In genomic region chr4:128899332-128899731, GRCm38 (mm10) we compare ENCODE assay signal across 7 mouse cellular contexts. TPM values are rescaled to one million over a fixed set of nuclear protein-coding genes. Genes with fewer than 3 reads are reported as not detected.
DNase-seq lines count a peak whose midpoint lies in the region; ATAC-seq and TF ChIP-seq lines count a peak whose summit lies in the region.

No protein-coding gene starts in this region.

- no peak overlapping the region for H3K9ac ChIP-seq in embryonic facial prominence, embryonic 15.5 days
- peak overlapping the region; percentile 63 for H3K9ac ChIP-seq in heart, embryonic 16.5 days (ENCODE audit: low read length)
- peak overlapping the region; percentile 35 for H3K9ac ChIP-seq in kidney, postnatal 0 days (ENCODE audit: low read depth, low read length)
- peak overlapping the region; percentile 41 for H3K9ac ChIP-seq in limb, embryonic 14.5 days (ENCODE audit: low read depth, low read length, severe bottlenecking)
- peak overlapping the region; percentile 60 for H3K9ac ChIP-seq in neural tube, embryonic 11.5 days (ENCODE audit: low read length)

- H3K4me2 ChIP-seq in embryonic facial prominence, embryonic 15.5 days (replicated peaks) = peak overlapping the region; percentile 19; the same call in 1 of the 2 replicates
- no peak overlapping the region for H3K4me2 ChIP-seq in heart, embryonic 16.5 days (ENCODE audit: low read depth, low read length)
- H3K4me2 ChIP-seq in kidney, postnatal 0 days (ENCODE audit: low read length) = no peak overlapping the region
- H3K4me2 ChIP-seq in limb, embryonic 14.5 days (replicated peaks; ENCODE audit: low read depth, low read length, severe bottlenecking) = no peak overlapping the region; the same call in 1 of the 2 replicates
- H3K4me2 ChIP-seq in neural tube, embryonic 11.5 days (ENCODE audit: low read depth) = peak overlapping the region; percentile 10; the same call in 1 of the 2 replicates

- H3K4me3 ChIP-seq in cerebellum, adult 2 months (replicated peaks; ENCODE audit: insufficient read depth, low read depth, low read length) = no peak overlapping the region
- H3K4me3 ChIP-seq in embryonic facial prominence, embryonic 15.5 days (replicated peaks) = no peak overlapping the region
- H3K4me3 ChIP-seq in heart, embryonic 16.5 days (ENCODE audit: low read length) = no peak overlapping the region
- no peak overlapping the region for H3K4me3 ChIP-seq in kidney, postnatal 0 days (replicated peaks; ENCODE audit: low read depth, low read length)
- no peak overlapping the region for H3K4me3 ChIP-seq in limb, embryonic 14.5 days (replicated peaks; ENCODE audit: low read length)
- no peak overlapping the region for H3K4me3 ChIP-seq in neural tube, embryonic 11.5 days (ENCODE audit: low read depth, low read length)

- peak; percentile 85 for DNase-seq in cerebellum, adult 2 months
- DNase-seq in kidney, postnatal 0 days (ENCODE audit: low spot score) = peak; percentile 90
- DNase-seq in limb, embryonic 14.5 days (ENCODE audit: low spot score) = peak; percentile 90
- peak; percentile 86 for DNase-seq in neural tube, embryonic 11.5 days (ENCODE audit: low spot score)

- TF ChIP-seq CTCF in cerebellum, adult 2 months (IDR thresholded peaks at IDR 0.05; ENCODE audit: borderline replicate concordance, insufficient read depth, low read depth, low read length) = no peak
- TF ChIP-seq CTCF in kidney, postnatal 0 days (IDR thresholded peaks at IDR 0.05; ENCODE audit: low read depth) = no peak; the same call in 1 of the 2 replicates

- peak; percentile 75 for ATAC-seq in embryonic facial prominence, embryonic 15.5 days (ENCODE audit: insufficient number of reproducible peaks, low FRiP score, low TSS enrichment, low read depth)
- peak; percentile 74 for ATAC-seq in heart, embryonic 16.5 days (replicated peaks; ENCODE audit: extremely low read depth, insufficient read depth, low FRiP score)
- no peak; the same call in 1 of the 2 replicates for ATAC-seq in kidney, postnatal 0 days (replicated peaks; ENCODE audit: low FRiP score, low read depth)
- peak; percentile 78 for ATAC-seq in limb, embryonic 14.5 days (ENCODE audit: low FRiP score, low read depth)
- peak; percentile 79 for ATAC-seq in neural tube, embryonic 11.5 days (ENCODE audit: insufficient read depth, low FRiP score, low TSS enrichment)
- ATAC-seq in inflammation-experienced regulatory T-cells, adult 6 months = no peak

- H3K27me3 ChIP-seq in cerebellum, adult 2 months (ENCODE audit: control insufficient read depth, insufficient read depth, low read length) = no peaks in the 10 kb centered on the region
- no peaks in the 10 kb centered on the region for H3K27me3 ChIP-seq in embryonic facial prominence, embryonic 15.5 days
- no peaks in the 10 kb centered on the region for H3K27me3 ChIP-seq in heart, embryonic 16.5 days (ENCODE audit: control insufficient read depth, insufficient read depth, low read length)
- H3K27me3 ChIP-seq in kidney, postnatal 0 days (ENCODE audit: insufficient read depth, low read length) = no peaks in the 10 kb centered on the region
- no peaks in the 10 kb centered on the region for H3K27me3 ChIP-seq in limb, embryonic 14.5 days (ENCODE audit: control insufficient read depth, insufficient read depth, low read length)
- H3K27me3 ChIP-seq in neural tube, embryonic 11.5 days (ENCODE audit: control insufficient read depth, insufficient read depth, low read length) = no peaks in the 10 kb centered on the region

- TF ChIP-seq POLR2A in cerebellum, adult 2 months (IDR thresholded peaks at IDR 0.05; ENCODE audit: borderline replicate concordance, insufficient read depth, low read length) = 0 out of 2 replicates have a peak, but pooled peaks have one; percentile 8
- 0 out of 2 replicates have a peak, but pooled peaks have one; percentile 15 for TF ChIP-seq POLR2A in limb, embryonic 14.5 days (IDR thresholded peaks at IDR 0.05; ENCODE audit: borderline replicate concordance, extremely low read depth, insufficient read depth, insufficient read length)

- H3K27ac ChIP-seq in cerebellum, adult 2 months (ENCODE audit: insufficient read depth, low read length) = peak overlapping the region; percentile 97
- peak overlapping the region; percentile 90 for H3K27ac ChIP-seq in embryonic facial prominence, embryonic 15.5 days (replicated peaks)
- peak overlapping the region; percentile 62 for H3K27ac ChIP-seq in heart, embryonic 16.5 days (ENCODE audit: low read length)
- peak overlapping the region; percentile 85 for H3K27ac ChIP-seq in kidney, postnatal 0 days
- H3K27ac ChIP-seq in limb, embryonic 14.5 days (replicated peaks; ENCODE audit: low read depth, low read length) = peak overlapping the region; percentile 95
- H3K27ac ChIP-seq in neural tube, embryonic 11.5 days (ENCODE audit: low read depth, low read length) = peak overlapping the region; percentile 90

- H3K9me3 ChIP-seq in embryonic facial prominence, embryonic 15.5 days (replicated peaks) = no peaks in the 10 kb centered on the region
- no peaks in the 10 kb centered on the region for H3K9me3 ChIP-seq in heart, embryonic 16.5 days (replicated peaks; ENCODE audit: control insufficient read depth, low read length)
- H3K9me3 ChIP-seq in kidney, postnatal 0 days (replicated peaks; ENCODE audit: low read length) = no peaks in the 10 kb centered on the region
- no peaks in the 10 kb centered on the region for H3K9me3 ChIP-seq in limb, embryonic 14.5 days (ENCODE audit: control insufficient read depth, low read length)
- no peaks in the 10 kb centered on the region for H3K9me3 ChIP-seq in neural tube, embryonic 11.5 days (ENCODE audit: control insufficient read depth, low read length)

- WGBS in cerebellum, adult 2 months = 3% methylated on average over 6 of the region's 6 CpGs
- WGBS in embryonic facial prominence, embryonic 15.5 days = 0% methylated on average over 6 of the region's 6 CpGs
- 4% methylated on average over 6 of the region's 6 CpGs for WGBS in heart, embryonic 16.5 days
- WGBS in kidney, postnatal 0 days = 4% methylated on average over 6 of the region's 6 CpGs
- 0% methylated on average over 6 of the region's 6 CpGs for WGBS in limb, embryonic 14.5 days
- 4% methylated on average over 6 of the region's 6 CpGs for WGBS in neural tube, embryonic 11.5 days

- H3K36me3 ChIP-seq in embryonic facial prominence, embryonic 15.5 days = peaks cover 18% of the 10 kb centered on the region
- peaks cover 3% of the 10 kb centered on the region; the same call in 1 of the 2 replicates for H3K36me3 ChIP-seq in heart, embryonic 16.5 days (ENCODE audit: control insufficient read depth, insufficient read depth)
- H3K36me3 ChIP-seq in kidney, postnatal 0 days (ENCODE audit: insufficient read depth, low read length) = 0 out of 2 replicates have a peak, but pooled peaks cover 6% of the 10 kb centered on the region
- peaks cover 28% of the 10 kb centered on the region for H3K36me3 ChIP-seq in limb, embryonic 14.5 days (ENCODE audit: control insufficient read depth, insufficient read depth, low read length)
- no peaks in the 10 kb centered on the region for H3K36me3 ChIP-seq in neural tube, embryonic 11.5 days (ENCODE audit: control insufficient read depth, insufficient read depth, low read length)

- peaks cover 83% of the 10 kb centered on the region for H3K4me1 ChIP-seq in cerebellum, adult 2 months (ENCODE audit: control insufficient read depth, insufficient read depth, low read length)
- peaks cover 32% of the 10 kb centered on the region for H3K4me1 ChIP-seq in embryonic facial prominence, embryonic 15.5 days
- peaks cover 23% of the 10 kb centered on the region for H3K4me1 ChIP-seq in heart, embryonic 16.5 days (ENCODE audit: control insufficient read depth, insufficient read depth, low read length)
- peaks cover 30% of the 10 kb centered on the region for H3K4me1 ChIP-seq in kidney, postnatal 0 days (replicated peaks; ENCODE audit: insufficient read depth, low read length)
- peaks cover 33% of the 10 kb centered on the region for H3K4me1 ChIP-seq in limb, embryonic 14.5 days (ENCODE audit: control insufficient read depth, insufficient read depth, low read length)
- peaks cover 25% of the 10 kb centered on the region for H3K4me1 ChIP-seq in neural tube, embryonic 11.5 days (ENCODE audit: control insufficient read depth, insufficient read depth, low read length)

RNA-seq across cellular contexts. Expression of gene Trim62, which starts 16.0 kb away (rescaled TPM):
- polyA plus RNA-seq in cerebellum, adult 2 months (2012; rRNA removed) = 107 and 129 TPM in 2 replicates
- 9.1 and 10.6 TPM in 2 replicates for polyA plus RNA-seq in embryonic facial prominence, embryonic 15.5 days (2015; fragmentation: Nextera tagmentation; extraction: Ambion mirVana)
- polyA plus RNA-seq in heart, embryonic 16.5 days (2015; fragmentation: Nextera tagmentation; extraction: Ambion mirVana) = 1.6 and 2.3 TPM in 2 replicates
- 5.4 and 6.2 TPM in 2 replicates for polyA plus RNA-seq in kidney, postnatal 0 days (2015; fragmentation: Nextera tagmentation; extraction: Ambion mirVana)
- polyA plus RNA-seq in limb, embryonic 14.5 days (2012; rRNA removed) = 9.2 and 12.3 TPM in 2 replicates
- 9.2 and 10.0 TPM in 2 replicates for polyA plus RNA-seq in limb, embryonic 14.5 days (2014; fragmentation: Nextera tagmentation; extraction: Ambion mirVana)
- 20.6 and 21.8 TPM in 2 replicates for polyA plus RNA-seq in neural tube, embryonic 11.5 days (2014; fragmentation: Nextera tagmentation; extraction: Ambion mirVana)
- polyA plus RNA-seq in inflammation-experienced regulatory T-cells, adult 6 months (2017; shearing (Covaris generic)) = 1 to 10 TPM in 2 of 3 experiments, under 1 TPM in 1; 0.98 to 1.8 (median 1.5) TPM

Comparison
In these comparisons a context has a peak if more than half of its experiments do, and no peak if none do; other contexts are left out.
1. ATAC-seq: peak in embryonic facial prominence, embryonic 15.5 days (single experiment), heart, embryonic 16.5 days (single experiment), limb, embryonic 14.5 days (single experiment) and neural tube, embryonic 11.5 days (single experiment); none in kidney, postnatal 0 days (single experiment) and inflammation-experienced regulatory T-cells, adult 6 months (single experiment).
2. H3K4me2 ChIP-seq: peak in embryonic facial prominence, embryonic 15.5 days (single experiment) and neural tube, embryonic 11.5 days (single experiment); none in heart, embryonic 16.5 days (single experiment), kidney, postnatal 0 days (single experiment) and limb, embryonic 14.5 days (single experiment).
3. Peak in every context shown above with its lines, with median percentiles within 50 percentile points of each other: DNase-seq and H3K27ac ChIP-seq.